Mouse (Mus musculus) embryonic facial prominence, embryonic 12.5 days (tissue): ENCODE measurements around the gene Ppp3ca. TPM values are rescaled to one million over a fixed set of nuclear protein-coding genes. Genes with fewer than 3 reads are reported as not detected.
"Not testable (repeated sequence)": the region's sequence is repeated elsewhere in the genome, so short reads cannot be mapped to it uniquely, and the experiment has no call there.

Experiments used
- ATAC-seq: fragments of 200-750 bp; cut with Nextera tagmentation; 2 replicates; pipeline ENCODE4 v1.8.0; 2017; ENCODE audit not compliant: insufficient number of reproducible peaks, insufficient read depth, low FRiP score, low TSS enrichment
- H3K27ac ChIP-seq: fragments of 300-500 bp; sonication (generic); 2 replicates; pipeline ENCODE4 v1.5.1; 2016; ENCODE audit warnings: mild to moderate bottlenecking
- H3K27me3 ChIP-seq: fragments of 300-500 bp; sonication (generic); 2 replicates; pipeline ENCODE4 v1.6.1; 2016; ENCODE audit warnings: mild to moderate bottlenecking, moderate library complexity
- H3K36me3 ChIP-seq: fragments of 300-500 bp; sonication (generic); 2 replicates; pipeline ENCODE4 v1.6.1; 2016; ENCODE audit warnings: mild to moderate bottlenecking
- H3K4me1 ChIP-seq: fragments of 300-500 bp; sonication (generic); 2 replicates; pipeline ENCODE4 v1.6.1; 2016
- H3K4me2 ChIP-seq: fragments of 300-500 bp; sonication (generic); replicated peaks from 2 replicates; pipeline ENCODE4 v1.6.1; 2016; ENCODE audit warnings: mild to moderate bottlenecking, moderate library complexity
- H3K4me3 ChIP-seq: fragments of 300-500 bp; sonication (generic); 2 replicates; pipeline ENCODE4 v1.5.1; 2016; ENCODE audit warnings: mild to moderate bottlenecking
- H3K9ac ChIP-seq: fragments of 300-500 bp; sonication (generic); 2 replicates; pipeline ENCODE4 v1.6.1; 2016; ENCODE audit warnings: mild to moderate bottlenecking, moderate library complexity
- H3K9me3 ChIP-seq: fragments of 300-500 bp; sonication (generic); 2 replicates; pipeline ENCODE4 v1.6.1; 2016; ENCODE audit warnings: mild to moderate bottlenecking, moderate library complexity
- WGBS: fragments of 180-500 bp; shearing (Covaris S2); methylation state at CpG from one replicate; pipeline ENCODE4 v1.1.7; 2016; 5-methylcytosine and 5-hydroxymethylcytosine counted together
- polyA plus RNA-seq: library from polyadenylated mRNA; unstranded; fragments of >200 nt; fragmentation: Nextera tagmentation; extraction: Ambion mirVana; gene quantifications from 2 replicates; pipeline ENCODE4 v1.2.1, GENCODE M21; 2016

The Ppp3ca gene
- polyA plus RNA-seq, 1 experiment from 2014 or later = 110 TPM

GRCm38 (mm10) chr3:136691984-136692383, 22.1 kb downstream of the Ppp3ca start:
- Histone ChIP-seq H3K4me3 (no peak overlapping the region), H3K27ac (no peak overlapping the region), H3K27me3 (no peaks in the 10 kb centered on the region), H3K9ac (no peak overlapping the region), H3K9me3 (no peaks in the 10 kb centered on the region), H3K4me2 (no peak overlapping the region), H3K4me1 (peaks cover 9% of the 10 kb centered on the region), H3K36me3 (no peaks in the 10 kb centered on the region)
- no peak for ATAC-seq
- 79% methylated on average over 7 of the region's 7 CpGs for WGBS

DNA sequence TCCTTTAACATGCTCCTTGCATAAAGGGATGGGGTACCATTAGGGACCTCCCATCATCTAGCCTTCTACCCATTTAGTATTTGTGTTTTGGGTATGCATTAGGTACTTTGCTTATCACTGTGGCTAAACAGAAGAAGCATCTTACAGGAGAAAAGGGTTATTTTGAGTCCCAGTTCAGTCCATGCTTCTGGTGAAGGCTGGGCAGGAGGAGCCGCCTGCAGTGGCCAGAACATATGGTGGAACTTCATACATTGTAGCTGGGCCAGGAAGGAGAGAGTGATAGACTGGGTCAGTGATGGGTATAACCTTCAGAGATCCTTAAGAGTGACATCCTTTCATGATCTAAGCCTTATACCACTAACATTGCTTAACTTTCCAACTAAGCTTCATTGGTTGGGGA, 23.6 kb downstream of the Ppp3ca start:
- Histone ChIP-seq H3K9ac (no peak overlapping the region), H3K4me3 (no peak overlapping the region), H3K4me1 (peaks cover under 1% of the 10 kb centered on the region), H3K27me3 (no peaks in the 10 kb centered on the region), H3K36me3 (no peaks in the 10 kb centered on the region), H3K9me3 (no peaks in the 10 kb centered on the region), H3K27ac (no peak overlapping the region), H3K4me2 (no peak overlapping the region)
- no peak for ATAC-seq
- WGBS = 100% methylated on average over 1 of the region's 1 CpGs

DNA sequence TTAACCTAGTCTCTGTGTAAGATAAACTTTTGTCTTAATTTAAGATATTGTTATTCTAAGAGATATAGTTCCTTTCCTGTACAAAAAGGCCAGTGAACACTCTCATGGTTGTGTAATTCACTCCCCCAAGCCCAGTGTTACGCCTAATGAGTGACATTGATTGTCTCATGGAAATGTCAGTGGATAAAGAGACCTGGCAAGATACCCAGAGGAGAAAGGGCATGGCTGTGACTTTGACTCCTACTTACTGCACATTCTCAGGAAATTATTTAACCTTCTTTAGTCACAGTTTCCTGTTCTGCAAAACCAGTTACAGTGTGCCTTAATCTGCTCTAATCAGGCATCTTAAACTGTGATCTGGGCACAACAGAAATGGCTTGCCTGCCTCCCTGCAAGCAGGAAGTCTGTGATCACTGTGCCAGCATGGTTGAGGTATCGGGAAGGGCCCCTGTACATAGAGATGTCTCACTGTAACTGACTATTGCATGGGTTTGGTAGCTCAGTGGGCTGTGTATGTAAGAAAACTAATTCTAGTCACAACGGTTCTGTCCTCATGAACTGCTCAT, 27.8 kb downstream of the Ppp3ca start:
- Histone ChIP-seq H3K4me3 (no peak overlapping the region), H3K9ac (no peak overlapping the region), H3K27me3 (no peaks in the 10 kb centered on the region), H3K36me3 (no peaks in the 10 kb centered on the region), H3K4me2 (no peak overlapping the region), H3K27ac (no peak overlapping the region), H3K4me1 (no peaks in the 10 kb centered on the region), H3K9me3 (no peaks in the 10 kb centered on the region)
- WGBS = 78% methylated on average over 3 of the region's 3 CpGs
- ATAC-seq = no peak

DNA sequence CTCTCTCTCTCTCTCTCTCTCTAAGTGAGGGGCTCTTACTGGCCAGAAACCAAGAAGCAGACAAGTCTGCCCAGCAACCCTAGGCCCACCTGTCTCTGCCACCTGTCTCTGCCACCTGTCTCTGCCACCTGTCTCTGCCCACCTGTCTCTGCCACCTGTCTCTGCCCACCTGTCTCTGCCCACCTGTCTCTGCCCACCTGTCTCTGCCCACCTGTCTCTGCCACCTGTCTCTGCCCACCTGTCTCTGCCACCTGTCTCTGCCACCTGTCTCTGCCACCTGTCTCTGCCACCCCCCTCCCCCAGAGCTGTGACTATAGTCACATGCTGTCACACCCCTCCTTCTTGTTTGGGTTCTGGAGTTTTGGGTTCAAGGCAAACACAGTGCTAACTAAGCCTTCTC, 29.8 kb downstream of the Ppp3ca start:
- not testable (repeated sequence) for H3K27ac ChIP-seq, H3K27me3 ChIP-seq, H3K4me1 ChIP-seq, H3K36me3 ChIP-seq, H3K4me3 ChIP-seq, ATAC-seq, H3K9me3 ChIP-seq, H3K9ac ChIP-seq, H3K4me2 ChIP-seq

DNA sequence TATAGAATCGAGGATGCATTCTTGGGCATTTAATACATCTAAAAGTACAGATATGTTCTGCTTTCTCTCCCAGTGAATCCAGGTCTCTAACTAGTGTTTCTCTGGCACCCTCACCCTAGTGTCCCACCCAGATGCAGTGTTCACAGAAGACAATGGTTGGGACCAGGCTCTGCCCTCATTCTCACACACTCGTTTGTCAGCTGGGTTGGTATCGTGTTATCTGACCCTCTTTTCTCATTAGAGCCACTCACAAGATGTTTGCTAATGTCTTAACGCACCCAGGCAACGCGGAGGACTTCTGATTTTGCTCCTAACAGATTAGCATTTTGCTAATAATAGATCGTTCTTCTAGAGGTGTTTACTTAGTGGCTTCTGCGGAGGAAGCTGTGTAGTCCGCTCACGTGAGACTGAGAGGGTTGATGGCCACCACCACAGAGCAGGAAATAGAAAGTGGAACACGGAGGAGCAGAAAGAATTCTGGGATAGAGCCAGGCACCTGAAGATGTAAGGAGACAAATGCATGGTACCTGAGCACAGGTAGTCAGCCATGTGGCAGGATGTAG, 30.6 kb downstream of the Ppp3ca start:
- no peak overlapping the region for H3K4me2 ChIP-seq
- H3K9me3 ChIP-seq = no peaks in the 10 kb centered on the region
- H3K9ac ChIP-seq = no peak overlapping the region
- H3K27me3 ChIP-seq = no peaks in the 10 kb centered on the region
- H3K4me3 ChIP-seq = no peak overlapping the region
- peaks cover 11% of the 10 kb centered on the region; the same call in 1 of the 2 replicates for H3K4me1 ChIP-seq
- H3K27ac ChIP-seq = no peak overlapping the region
- WGBS = 77% methylated on average over 11 of the region's 11 CpGs
- no peak for ATAC-seq
- no peaks in the 10 kb centered on the region for H3K36me3 ChIP-seq

- no peak overlapping the region for H3K4me3 ChIP-seq
- no peak for ATAC-seq
- WGBS = 78% methylated on average over 2 of the region's 2 CpGs
- H3K4me2 ChIP-seq = no peak overlapping the region
- H3K9me3 ChIP-seq = no peaks in the 10 kb centered on the region
- H3K4me1 ChIP-seq = peaks cover 20% of the 10 kb centered on the region; the same call in 1 of the 2 replicates
- H3K9ac ChIP-seq = no peak overlapping the region
- H3K27ac ChIP-seq = no peak overlapping the region
- no peaks in the 10 kb centered on the region for H3K27me3 ChIP-seq
- H3K36me3 ChIP-seq = no peaks in the 10 kb centered on the region
These were observed 32.9 kb downstream of the Ppp3ca start for GRCm38 (mm10) chr3:136702861-136703260.

DNA sequence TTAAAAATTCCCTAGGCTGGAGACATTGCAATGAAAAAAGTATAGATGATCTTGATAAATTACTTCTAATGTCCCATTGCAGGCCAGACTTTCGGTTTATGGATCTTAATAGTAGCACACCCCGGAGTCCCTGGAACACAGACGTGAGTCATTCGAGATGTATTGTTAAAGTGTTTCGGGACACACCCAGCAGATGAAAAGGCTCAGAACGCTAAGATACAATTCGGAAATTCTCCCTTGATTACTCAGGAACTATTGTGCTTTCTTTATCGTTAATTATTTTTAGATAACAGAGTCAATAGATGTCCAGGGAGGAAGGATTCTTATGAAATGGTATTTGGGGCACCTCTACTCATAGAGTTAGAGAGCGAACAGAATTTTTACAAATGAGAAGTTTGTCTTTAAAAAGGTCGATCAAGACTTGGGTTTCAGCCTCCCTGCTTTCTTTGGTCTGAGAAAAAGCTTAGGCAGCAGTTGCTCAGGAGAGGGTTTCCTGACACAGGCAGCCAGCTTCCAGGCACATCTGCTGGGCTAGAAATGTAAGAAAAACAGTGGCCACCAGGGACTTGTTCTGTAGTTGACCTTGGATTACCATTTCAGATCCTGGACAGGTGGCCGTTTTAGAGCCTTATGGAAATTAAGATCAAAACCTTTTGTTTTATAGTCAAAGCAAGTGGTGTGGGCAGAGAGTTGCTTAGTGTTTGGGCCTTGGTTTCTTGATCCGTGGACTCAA, 34.8 kb downstream of the Ppp3ca start:
- 65% methylated on average over 12 of the region's 12 CpGs for WGBS

DNA sequence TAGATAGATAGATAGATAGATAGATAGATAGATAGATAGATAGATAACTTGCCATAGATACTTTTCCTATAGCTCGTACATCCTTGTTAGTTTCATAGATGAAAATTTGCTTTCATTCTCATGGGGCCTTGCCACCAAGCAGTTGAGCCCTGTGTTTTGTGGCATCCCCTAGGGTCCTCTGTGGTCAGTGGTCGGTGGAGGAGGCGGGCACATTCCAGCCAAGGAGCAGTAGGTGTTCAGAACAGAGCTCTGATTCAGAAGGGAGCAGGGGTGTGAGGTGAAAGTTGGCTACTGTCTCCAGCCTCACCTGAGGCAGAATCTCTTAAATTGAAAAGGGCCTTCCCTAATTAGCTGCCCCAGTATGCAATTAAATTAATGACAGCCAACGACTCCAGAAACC, 36.1 kb downstream of the Ppp3ca start:
- no peak overlapping the region for H3K4me3 ChIP-seq
- H3K9ac ChIP-seq = no peak overlapping the region
- 54% methylated on average over 4 of the region's 4 CpGs for WGBS
- H3K4me1 ChIP-seq = peaks cover 20% of the 10 kb centered on the region; the same call in 1 of the 2 replicates
- no peak overlapping the region for H3K27ac ChIP-seq
- H3K9me3 ChIP-seq = no peaks in the 10 kb centered on the region
- no peak for ATAC-seq
- no peaks in the 10 kb centered on the region for H3K27me3 ChIP-seq
- H3K4me2 ChIP-seq = no peak overlapping the region
- no peaks in the 10 kb centered on the region for H3K36me3 ChIP-seq

More for the DNA sequence above, 34.8 kb downstream of the Ppp3ca start:
- Histone ChIP-seq H3K9ac (no peak overlapping the region), H3K27me3 (no peaks in the 10 kb centered on the region), H3K9me3 (no peaks in the 10 kb centered on the region), H3K4me2 (no peak overlapping the region), H3K27ac (no peak overlapping the region), H3K4me1 (peaks cover 20% of the 10 kb centered on the region; the same call in 1 of the 2 replicates), H3K36me3 (no peaks in the 10 kb centered on the region), H3K4me3 (no peak overlapping the region)
- no peak for ATAC-seq

DNA sequence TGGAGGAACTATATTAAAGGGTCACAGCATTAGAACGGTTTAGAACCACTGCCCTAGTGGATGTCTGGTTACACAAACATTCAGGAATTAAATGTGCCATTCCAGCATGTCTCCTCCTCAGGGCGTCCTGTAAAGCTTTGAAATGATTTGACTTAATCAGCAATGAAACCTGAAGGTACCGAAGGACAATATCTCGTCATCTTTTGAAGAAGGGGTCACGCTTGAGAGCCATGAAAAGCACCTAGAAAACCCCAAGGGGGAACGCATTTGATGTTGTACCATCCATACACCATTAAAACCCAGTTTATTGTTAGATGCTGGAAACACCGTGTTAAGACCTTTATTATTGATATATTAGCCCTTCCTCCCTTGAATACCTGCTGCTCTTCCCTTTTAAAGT, 36.8 kb downstream of the Ppp3ca start:
- 68% methylated on average over 7 of the region's 7 CpGs for WGBS
- ATAC-seq = no peak

DNA sequence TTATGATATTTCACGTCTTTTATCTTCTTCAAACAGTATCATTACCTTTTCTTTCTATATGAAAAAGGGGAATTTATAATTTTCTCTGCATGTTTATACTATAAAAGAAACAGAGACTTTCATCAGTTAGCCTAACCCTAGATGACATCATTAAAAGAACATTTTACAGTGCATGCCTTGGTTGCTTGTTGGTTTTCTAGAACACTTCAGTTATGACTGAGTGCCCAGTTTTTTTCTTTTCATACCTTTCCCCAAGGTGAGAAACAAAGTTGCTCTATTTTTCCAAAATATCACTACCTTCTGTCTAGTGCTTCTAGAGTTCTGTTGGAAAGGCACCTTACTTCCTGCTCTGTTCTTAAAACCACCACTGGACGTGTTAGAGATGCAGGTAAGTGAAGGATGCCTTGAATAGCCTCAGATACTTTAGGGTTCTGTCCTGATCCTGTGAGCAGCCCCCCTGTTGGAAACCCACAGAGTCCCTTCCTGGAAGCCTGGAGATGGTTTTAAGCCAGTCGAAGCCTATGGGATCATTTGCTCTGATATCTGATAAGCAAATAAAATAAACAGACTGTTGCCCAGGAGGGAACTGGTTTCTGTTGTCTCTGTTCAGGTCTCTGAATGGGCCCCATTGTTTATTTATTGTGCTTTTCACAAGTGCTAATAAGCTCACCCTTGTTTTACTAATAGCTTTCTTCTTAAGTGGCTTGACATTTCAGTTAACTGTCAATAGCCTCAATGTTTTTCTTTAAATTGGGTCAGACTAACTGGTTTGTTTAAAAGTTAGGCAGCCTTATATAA, 37.5 kb downstream of the Ppp3ca start:
- Histone ChIP-seq H3K27ac (no peak overlapping the region), H3K4me2 (no peak overlapping the region), H3K27me3 (no peaks in the 10 kb centered on the region), H3K36me3 (no peaks in the 10 kb centered on the region), H3K9me3 (no peaks in the 10 kb centered on the region), H3K4me1 (peaks cover 20% of the 10 kb centered on the region; the same call in 1 of the 2 replicates), H3K9ac (no peak overlapping the region), H3K4me3 (no peak overlapping the region)
- 38% methylated on average over 3 of the region's 3 CpGs for WGBS
- no peak for ATAC-seq

More for the DNA sequence above, 36.8 kb downstream of the Ppp3ca start:
- Histone ChIP-seq H3K9ac (no peak overlapping the region), H3K27me3 (no peaks in the 10 kb centered on the region), H3K27ac (no peak overlapping the region), H3K4me2 (no peak overlapping the region), H3K4me3 (no peak overlapping the region), H3K9me3 (no peaks in the 10 kb centered on the region), H3K36me3 (no peaks in the 10 kb centered on the region), H3K4me1 (peaks cover 20% of the 10 kb centered on the region; the same call in 1 of the 2 replicates)

DNA sequence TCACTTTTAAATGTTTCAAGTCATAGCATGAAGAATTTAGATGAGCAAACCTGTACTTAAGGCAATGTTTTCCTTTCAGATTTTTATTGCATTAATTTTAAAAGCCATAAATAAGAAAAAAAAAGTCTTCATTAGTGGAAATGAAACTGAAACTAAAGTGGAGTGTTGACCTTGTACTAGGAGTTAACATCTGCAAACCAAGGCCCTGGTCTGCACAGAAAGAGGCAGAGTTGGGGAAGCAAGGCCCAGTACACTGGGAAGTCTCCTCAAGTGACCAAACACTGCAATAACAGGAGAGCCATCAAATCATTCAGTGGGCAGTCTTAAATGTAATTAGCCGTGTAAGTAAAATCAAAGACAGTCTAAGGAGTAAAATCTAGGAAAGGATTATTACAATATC, 38.3 kb downstream of the Ppp3ca start:
- Histone ChIP-seq H3K4me2 (no peak overlapping the region), H3K9ac (no peak overlapping the region), H3K4me3 (no peak overlapping the region), H3K27ac (no peak overlapping the region), H3K4me1 (peaks cover 20% of the 10 kb centered on the region; the same call in 1 of the 2 replicates), H3K36me3 (no peaks in the 10 kb centered on the region), H3K9me3 (no peaks in the 10 kb centered on the region), H3K27me3 (no peaks in the 10 kb centered on the region)
- no peak for ATAC-seq
- WGBS = 34% methylated on average over 1 of the region's 1 CpGs
